Mouse (Mus musculus): ENCODE data around the gene Gtpbp4.
"Not testable (repeated sequence)": the region's sequence is repeated elsewhere in the genome, so short reads cannot be mapped to it uniquely, and the experiment has no call there.

Gtpbp4 gene

GRCm38 (mm10) chr13:8972369-8972768 lies 23.5 kb downstream of the Gtpbp4 start:
- DNase-seq: no peak

GRCm38 (mm10) chr13:8967742-8968141 lies 28.1 kb downstream of the Gtpbp4 start:
- no peak for DNase-seq

- DNase-seq: no peak
Observed at GRCm38 (mm10) chr13:8965224-8965623, 30.7 kb downstream of the Gtpbp4 start.

- not testable (repeated sequence) for DNase-seq
Observed at GRCm38 (mm10) chr13:8962266-8962665, 33.6 kb downstream of the Gtpbp4 start.

- not testable (repeated sequence) for DNase-seq
Observed at GRCm38 (mm10) chr13:8961128-8961888, 34.6 kb downstream of the Gtpbp4 start.

- not testable (repeated sequence) for DNase-seq
Observed at GRCm38 (mm10) chr13:8959554-8959953, 36.3 kb downstream of the Gtpbp4 start.

GRCm38 (mm10) chr13:8959058-8959457 lies 36.8 kb downstream of the Gtpbp4 start:
- not testable (repeated sequence) for DNase-seq

GRCm38 (mm10) chr13:8956873-8957272 lies 39.0 kb downstream of the Gtpbp4 start:
- not testable (repeated sequence) for DNase-seq

GRCm38 (mm10) chr13:8955127-8955526 lies 40.8 kb downstream of the Gtpbp4 start:
- DNase-seq: not testable (repeated sequence)

- not testable (repeated sequence) for DNase-seq
Observed at GRCm38 (mm10) chr13:8952563-8952962, 43.3 kb downstream of the Gtpbp4 start, which contains the start of gene Idi2. TSS of gene Idi2 (plus strand) at chr13:8952863.

GRCm38 (mm10) chr13:8948131-8948530 lies 47.8 kb downstream of the Gtpbp4 start, which contains the start of gene Gm9745:
TSS of gene Gm9745 (minus strand) at chr13:8948231.
- not testable (repeated sequence) for DNase-seq

GRCm38 (mm10) chr13:8943828-8944227 lies 52.1 kb downstream of the Gtpbp4 start:
- not testable (repeated sequence) for DNase-seq

GRCm38 (mm10) chr13:8941701-8942100 lies 54.2 kb downstream of the Gtpbp4 start:
- DNase-seq: not testable (repeated sequence)

GRCm38 (mm10) chr13:8941110-8941509 lies 54.8 kb downstream of the Gtpbp4 start:
- DNase-seq: not testable (repeated sequence)

- DNase-seq: not testable (repeated sequence)
Observed at GRCm38 (mm10) chr13:8937611-8938140, 58.2 kb downstream of the Gtpbp4 start.

GRCm38 (mm10) chr13:8933499-8933898 lies 62.4 kb downstream of the Gtpbp4 start:
- no peak for DNase-seq
